Mouse (Mus musculus) liver, adult 10 weeks (tissue): ENCODE results near the gene Cdkn1a. TPM values are rescaled to one million over a fixed set of nuclear protein-coding genes. Genes with fewer than 3 reads are reported as not detected.

Experiments used
- polyA plus RNA-seq: library from polyadenylated mRNA; stranded (reverse); fragments of 350-450 nt; fragmentation: Illumina TruSeq; extraction: RNeasy Lipid Tissue Mini Kit (QIAGEN cat#74804); gene quantifications from one replicate; pipeline ENCODE4 v1.2.3, GENCODE M21; 2014; ENCODE audit warnings: low read depth, low replicate concordance

The Cdkn1a gene
- 3.0 TPM for polyA plus RNA-seq

DNA sequence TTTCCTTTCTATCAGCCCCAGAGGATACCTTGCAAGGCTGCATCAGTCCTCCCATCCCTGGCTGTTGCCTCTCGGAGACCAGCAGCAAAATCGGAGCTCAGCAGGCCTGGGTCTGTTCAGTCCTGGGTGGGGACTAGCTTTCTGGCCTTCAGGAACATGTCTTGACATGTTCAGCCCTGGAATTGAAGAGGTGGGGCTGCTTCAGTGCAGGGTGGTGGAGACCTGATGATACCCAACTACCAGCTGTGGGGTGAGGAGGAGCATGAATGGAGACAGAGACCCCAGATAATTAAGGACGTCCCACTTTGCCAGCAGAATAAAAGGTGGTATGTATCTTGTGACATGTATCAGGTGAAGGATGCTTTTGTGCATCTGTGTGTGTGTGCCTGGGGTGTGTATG is at the start of gene Cdkn1a:
Gene Cdkn1a, plus strand, starts transcription at position 201 of the 400 bp plus-strand sequence.

DNA sequence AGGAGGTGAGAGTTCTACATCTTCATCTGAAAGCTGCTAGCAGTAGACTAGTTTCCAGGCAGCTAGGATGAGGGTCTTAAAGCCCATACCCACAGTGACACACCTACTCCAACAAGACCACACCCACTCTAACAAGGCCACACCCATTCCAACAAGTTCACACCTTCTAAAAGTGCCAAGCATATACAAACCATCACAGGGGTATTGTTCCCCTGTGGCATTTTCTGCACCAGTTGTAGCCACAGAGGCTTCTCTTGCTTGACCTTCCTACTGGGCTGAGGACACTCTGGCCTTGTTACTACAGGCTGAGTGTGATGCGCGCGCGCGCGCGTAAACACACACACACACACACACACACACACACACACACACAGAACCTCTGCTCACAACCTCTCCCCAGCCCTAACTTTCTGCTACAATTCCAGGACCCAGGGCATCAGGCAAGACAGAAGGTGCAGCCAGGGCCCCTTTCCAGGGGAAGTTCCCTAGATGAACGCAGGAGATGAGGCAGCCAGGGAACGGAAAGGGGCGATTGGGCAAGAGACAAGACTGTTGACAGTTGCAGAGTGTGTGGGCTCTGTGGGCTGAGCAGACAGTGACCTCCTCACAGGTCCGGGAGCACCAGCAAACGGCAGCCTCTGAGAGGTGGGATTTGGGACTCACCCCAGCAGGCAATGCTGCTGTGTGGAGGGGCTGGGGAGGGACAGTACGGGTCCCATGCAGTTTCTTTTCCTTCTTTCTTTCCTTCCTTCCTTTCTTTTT is 23.0 kb downstream of the Cdkn1a start, which contains the start of gene Rab44:
Gene Rab44, plus strand, starts transcription at position 555 of the 762 bp plus-strand sequence.

Other genes starting within 250 kb of the Cdkn1a start
- gene Pnpla1, start 232.6 kb upstream of the Cdkn1a start, polyA plus RNA-seq = not detected
- gene 4930539E08Rik, start 175.7 kb upstream of the Cdkn1a start, polyA plus RNA-seq = not detected
- gene Pxt1, start 147.1 kb upstream of the Cdkn1a start, polyA plus RNA-seq = not detected
- 23.5 TPM for gene Kctd20, start 139.0 kb upstream of the Cdkn1a start, polyA plus RNA-seq
- gene Stk38, start 83.0 kb upstream of the Cdkn1a start, polyA plus RNA-seq = 52.3 TPM
- 115 TPM for gene Srsf3, start 58.3 kb upstream of the Cdkn1a start, polyA plus RNA-seq
- gene Rab44, start 23.2 kb downstream of the Cdkn1a start, polyA plus RNA-seq = not detected
- gene Cpne5, start 147.2 kb downstream of the Cdkn1a start, polyA plus RNA-seq = not detected
- gene Ppil1, start 173.2 kb downstream of the Cdkn1a start, polyA plus RNA-seq = 8.3 TPM
- gene BC004004, start 177.8 kb downstream of the Cdkn1a start, polyA plus RNA-seq = 103 TPM
- gene Pi16, start 226.7 kb downstream of the Cdkn1a start, polyA plus RNA-seq = not detected